Mouse (Mus musculus) G1E (cell line): ENCODE results near the gene Tmem86a.
"Not testable (repeated sequence)": the region's sequence is repeated elsewhere in the genome, so short reads cannot be mapped to it uniquely, and the experiment has no call there.

Experiments
- CTCF ChIP-seq: IDR thresholded peaks from 2 replicates; pipeline ENCODE4 v1.5.1; 2012; ENCODE audit warnings: low read depth, low read length, inconsistent platforms, mixed read lengths
- GATA1 ChIP-seq: IDR thresholded peaks from 2 replicates; pipeline ENCODE4 v1.6.1; 2012; ENCODE audit warnings: borderline replicate concordance, low read length, inconsistent platforms, mixed read lengths
- GATA2 ChIP-seq: IDR thresholded peaks from 2 replicates; pipeline ENCODE4 v1.6.1; 2012; ENCODE audit warnings: low read depth, low read length, inconsistent platforms, borderline replicate concordance
- TAL1 ChIP-seq: conservative IDR thresholded peaks from 2 replicates; pipeline ENCODE4 v1.6.1; 2012; ENCODE audit warnings: low read depth, low read length, inconsistent platforms, mixed read lengths

GRCm38 (mm10) chr7:47026899-47027298 is 23.5 kb upstream of the Tmem86a start:
- TF ChIP-seq CTCF, GATA1, GATA2, TAL1: not testable (repeated sequence)
